Comparison of ENCODE assay signal across 8 mouse cellular contexts in the genomic region with DNA sequence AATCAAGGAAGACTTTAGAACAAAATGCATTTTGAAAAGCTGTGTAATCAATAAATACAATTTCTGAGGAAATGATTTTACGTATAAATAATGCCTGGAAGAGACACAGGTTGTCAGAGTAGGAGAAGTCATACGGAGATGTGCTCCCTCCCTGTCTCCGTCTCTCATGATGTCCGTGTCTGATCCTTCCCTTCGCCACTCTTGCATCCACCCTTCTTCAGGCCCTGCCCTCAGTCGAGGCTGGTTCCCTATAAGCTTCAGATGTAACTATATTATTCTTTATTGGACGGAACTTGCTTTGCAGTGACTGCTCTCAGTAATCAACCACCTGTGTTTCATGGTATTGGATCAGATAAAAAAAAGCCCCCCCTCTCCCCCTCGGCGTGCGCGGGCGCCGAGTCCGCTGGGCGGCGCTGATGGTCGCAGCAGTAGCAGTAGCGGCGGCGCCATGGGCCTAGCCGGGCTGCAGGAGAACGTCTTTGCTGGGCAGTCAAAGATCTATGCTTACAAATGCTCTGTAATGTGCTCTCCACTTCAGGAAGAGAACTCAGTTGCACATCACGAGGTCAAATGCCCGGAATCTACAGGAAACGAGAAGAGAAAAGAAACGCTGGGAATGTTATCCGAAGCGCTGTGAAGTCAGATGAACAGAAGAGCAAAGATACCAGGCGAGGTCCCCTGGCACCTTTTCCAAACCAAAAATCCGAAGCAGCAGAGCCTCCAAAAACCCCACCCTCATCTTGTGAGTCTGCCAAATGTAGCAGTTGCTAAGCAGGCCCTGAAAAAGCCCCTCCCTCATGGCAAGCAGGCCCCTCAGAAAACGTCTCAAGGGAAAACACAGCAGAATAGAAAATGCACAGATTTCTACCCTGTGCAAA. TPM values are rescaled to one million over a fixed set of nuclear protein-coding genes. Genes with fewer than 3 reads are reported as not detected.
DNase-seq lines count a peak whose midpoint lies in the region; ATAC-seq lines count a peak whose summit lies in the region.

No protein-coding gene starts in this region.

- DNase-seq in ovary, postnatal 36 days (ENCODE audit: low spot score): peak; percentile 48
- DNase-seq in ovary, postnatal 10 days (ENCODE audit: low spot score): no peak
- DNase-seq in cerebellum, adult 18-20 months: peak; percentile 46 to 60
- peak; percentile 73 for DNase-seq in forebrain, embryonic 14.5 days (ENCODE audit: low spot score)
- DNase-seq in right cerebral cortex, adult 2 months (ENCODE audit: low spot score in 2 of 2): peak; percentile 13 to 16

- no peak overlapping the region for H3K27ac ChIP-seq in forebrain, embryonic 14.5 days (ENCODE audit: low read depth, low read length)
- no peak overlapping the region; the same call in 1 of the 2 replicates for H3K27ac ChIP-seq in intestine, embryonic 16.5 days (ENCODE audit: low read length)
- no peak overlapping the region for H3K27ac ChIP-seq in lung, embryonic 16.5 days (ENCODE audit: low read length)

- peak overlapping the region; percentile 11; the same call in 1 of the 2 replicates for H3K4me3 ChIP-seq in forebrain, embryonic 14.5 days (ENCODE audit: low read depth, low read length)
- peak overlapping the region; percentile 20 for H3K4me3 ChIP-seq in intestine, embryonic 16.5 days (ENCODE audit: low read length)
- peak overlapping the region; percentile 20 for H3K4me3 ChIP-seq in lung, embryonic 16.5 days (ENCODE audit: low read length)

- no peaks in the 10 kb centered on the region for H3K4me1 ChIP-seq in forebrain, embryonic 14.5 days (ENCODE audit: control insufficient read depth, insufficient read depth, low read length)
- 0 out of 2 replicates have a peak, but pooled peaks cover 6% of the 10 kb centered on the region for H3K4me1 ChIP-seq in intestine, embryonic 16.5 days (ENCODE audit: control insufficient read depth, insufficient read depth, low read length)
- peaks cover 3% of the 10 kb centered on the region; the same call in 1 of the 2 replicates for H3K4me1 ChIP-seq in lung, embryonic 16.5 days (replicated peaks; ENCODE audit: control insufficient read depth, insufficient read depth, low read length)

- H3K9me3 ChIP-seq in forebrain, embryonic 14.5 days (replicated peaks; ENCODE audit: control insufficient read depth, low read length): no peaks in the 10 kb centered on the region
- H3K9me3 ChIP-seq in intestine, embryonic 16.5 days (ENCODE audit: control insufficient read depth, low read length): no peaks in the 10 kb centered on the region
- no peaks in the 10 kb centered on the region for H3K9me3 ChIP-seq in lung, embryonic 16.5 days (ENCODE audit: control insufficient read depth, low read length)

- peak overlapping the region; percentile 45 for H3K4me2 ChIP-seq in forebrain, embryonic 14.5 days (ENCODE audit: low read length)
- H3K4me2 ChIP-seq in intestine, embryonic 16.5 days (ENCODE audit: low read depth, low read length): peak overlapping the region; percentile 40
- peak overlapping the region; percentile 53 for H3K4me2 ChIP-seq in lung, embryonic 16.5 days (ENCODE audit: low read depth, low read length)

- no peaks in the 10 kb centered on the region for H3K36me3 ChIP-seq in forebrain, embryonic 14.5 days (ENCODE audit: control insufficient read depth, insufficient read depth, low read length)
- no peaks in the 10 kb centered on the region for H3K36me3 ChIP-seq in intestine, embryonic 16.5 days (ENCODE audit: control insufficient read depth, insufficient read depth, low read length)
- H3K36me3 ChIP-seq in lung, embryonic 16.5 days (ENCODE audit: control insufficient read depth, insufficient read depth, low read length): no peaks in the 10 kb centered on the region

- peak overlapping the region; percentile 56 for H3K9ac ChIP-seq in forebrain, embryonic 14.5 days (ENCODE audit: low read length)
- peak overlapping the region; percentile 52 for H3K9ac ChIP-seq in intestine, embryonic 16.5 days (ENCODE audit: low read depth, low read length)
- H3K9ac ChIP-seq in lung, embryonic 16.5 days (ENCODE audit: low read length): peak overlapping the region; percentile 30

- no peaks in the 10 kb centered on the region for H3K27me3 ChIP-seq in forebrain, embryonic 14.5 days (replicated peaks; ENCODE audit: control insufficient read depth, insufficient read depth, low read length)
- H3K27me3 ChIP-seq in intestine, embryonic 16.5 days (replicated peaks; ENCODE audit: control insufficient read depth, insufficient read depth, low read length): no peaks in the 10 kb centered on the region
- no peaks in the 10 kb centered on the region for H3K27me3 ChIP-seq in lung, embryonic 16.5 days (ENCODE audit: control insufficient read depth, insufficient read depth, low read depth, low read length)

- ATAC-seq in forebrain, embryonic 14.5 days: peak; percentile 75; the same call in 1 of the 2 replicates
- ATAC-seq in intestine, embryonic 16.5 days: 0 out of 2 replicates have a peak, but pooled peaks have one; percentile 53
- ATAC-seq in lung, embryonic 16.5 days (ENCODE audit: low read depth): peak; percentile 71; the same call in 1 of the 2 replicates
- ATAC-seq in erythroid progenitor cell, adult 5-6 weeks (replicated peaks; ENCODE audit: low FRiP score, poor library complexity, severe bottlenecking): no peak

- 9% methylated on average over 31 of the region's 31 CpGs for WGBS in forebrain, embryonic 14.5 days
- 10% methylated on average over 31 of the region's 31 CpGs for WGBS in intestine, embryonic 16.5 days
- 7% methylated on average over 31 of the region's 31 CpGs for WGBS in lung, embryonic 16.5 days

RNA-seq across cellular contexts. Expression of gene Slfn5, which starts 19.8 kb away (rescaled TPM):
- 0.41 and 0.52 TPM in 2 replicates for polyA plus RNA-seq in forebrain, embryonic 14.5 days (2014; fragmentation: Nextera tagmentation; extraction: Ambion mirVana)
- 1.5 and 1.8 TPM in 2 replicates for polyA plus RNA-seq in intestine, embryonic 16.5 days (2015; fragmentation: Nextera tagmentation; extraction: Ambion mirVana)
- polyA plus RNA-seq in lung, embryonic 16.5 days (2015; fragmentation: Nextera tagmentation; extraction: Ambion mirVana): 4.1 and 4.5 TPM in 2 replicates
- 4.6 and 7.6 TPM in 2 replicates for total RNA-seq in erythroid progenitor cell, adult 5-6 weeks (2015; ENCODE audit: low replicate concordance)
- total RNA-seq in erythroid progenitor cell, adult 5-6 weeks (2017; ENCODE audit: low replicate concordance): 4.5 and 5.5 TPM in 2 replicates

RNA-seq across cellular contexts. Expression of gene Slfn9, which starts 20.7 kb away (rescaled TPM):
- polyA plus RNA-seq in forebrain, embryonic 14.5 days (2014; fragmentation: Nextera tagmentation; extraction: Ambion mirVana): 5.1 and 5.9 TPM in 2 replicates
- 12.2 and 14.1 TPM in 2 replicates for polyA plus RNA-seq in intestine, embryonic 16.5 days (2015; fragmentation: Nextera tagmentation; extraction: Ambion mirVana)
- 29.3 and 33.9 TPM in 2 replicates for polyA plus RNA-seq in lung, embryonic 16.5 days (2015; fragmentation: Nextera tagmentation; extraction: Ambion mirVana)
- total RNA-seq in erythroid progenitor cell, adult 5-6 weeks (2015; ENCODE audit: low replicate concordance): 6.8 and 10.1 TPM in 2 replicates
- total RNA-seq in erythroid progenitor cell, adult 5-6 weeks (2017; ENCODE audit: low replicate concordance): 6.0 and 6.1 TPM in 2 replicates

RNA-seq across cellular contexts. Expression of gene Slfn8, which starts 49.7 kb away (rescaled TPM):
- 0.13 and 0.30 TPM in 2 replicates for polyA plus RNA-seq in forebrain, embryonic 14.5 days (2014; fragmentation: Nextera tagmentation; extraction: Ambion mirVana)
- 0.53 and 0.59 TPM in 2 replicates for polyA plus RNA-seq in intestine, embryonic 16.5 days (2015; fragmentation: Nextera tagmentation; extraction: Ambion mirVana)
- polyA plus RNA-seq in lung, embryonic 16.5 days (2015; fragmentation: Nextera tagmentation; extraction: Ambion mirVana): 0.49 and 0.89 TPM in 2 replicates
- total RNA-seq in erythroid progenitor cell, adult 5-6 weeks (2015; ENCODE audit: low replicate concordance): 6.5 and 22.2 TPM in 2 replicates
- total RNA-seq in erythroid progenitor cell, adult 5-6 weeks (2017; ENCODE audit: low replicate concordance): 2.9 and 4.7 TPM in 2 replicates
